Mouse (Mus musculus): ENCODE measurements around the gene Cpm.

Cpm gene

GRCm38 (mm10) chr10:117685849-117686591 is 56.7 kb downstream of the Cpm start:
- Histone ChIP-seq H3K27me3 (ENCODE audit: control insufficient read depth, insufficient read depth, low read length, poor library complexity, severe bottlenecking) (no peaks in the 10 kb centered on the region), H3K36me3 (ENCODE audit: control insufficient read depth, insufficient read depth, low read length, poor library complexity, severe bottlenecking) (peaks cover 34% of the 10 kb centered on the region)
- DNase-seq (ENCODE audit: low read depth, low spot score): no peak

- H3K36me3 ChIP-seq (ENCODE audit: control insufficient read depth, insufficient read depth, low read length, poor library complexity, severe bottlenecking): peaks cover 32% of the 10 kb centered on the region
- no peak for DNase-seq (ENCODE audit: low read depth, low spot score)
- no peaks in the 10 kb centered on the region for H3K27me3 ChIP-seq (ENCODE audit: control insufficient read depth, insufficient read depth, low read length, poor library complexity, severe bottlenecking)
Observed at GRCm38 (mm10) chr10:117687018-117687417, 57.7 kb downstream of the Cpm start.

GRCm38 (mm10) chr10:117687577-117687976 is 58.3 kb downstream of the Cpm start:
- no peak for DNase-seq (ENCODE audit: low read depth, low spot score)

GRCm38 (mm10) chr10:117688204-117689151 is 59.2 kb downstream of the Cpm start:
- DNase-seq (ENCODE audit: low read depth, low spot score): peak; percentile 62
- peaks cover 35% of the 10 kb centered on the region for H3K36me3 ChIP-seq (ENCODE audit: control insufficient read depth, insufficient read depth, low read length, poor library complexity, severe bottlenecking)

More at GRCm38 (mm10) chr10:117687577-117687976, 58.3 kb downstream of the Cpm start:
- no peaks in the 10 kb centered on the region for H3K27me3 ChIP-seq (ENCODE audit: control insufficient read depth, insufficient read depth, low read length, poor library complexity, severe bottlenecking)
- H3K36me3 ChIP-seq (ENCODE audit: control insufficient read depth, insufficient read depth, low read length, poor library complexity, severe bottlenecking): peaks cover 32% of the 10 kb centered on the region

GRCm38 (mm10) chr10:117689297-117690100 is 60.2 kb downstream of the Cpm start:
- no peak for DNase-seq (ENCODE audit: low read depth, low spot score)
- H3K27me3 ChIP-seq (ENCODE audit: control insufficient read depth, insufficient read depth, low read length, poor library complexity, severe bottlenecking): no peaks in the 10 kb centered on the region

More at GRCm38 (mm10) chr10:117688204-117689151, 59.2 kb downstream of the Cpm start:
- no peaks in the 10 kb centered on the region for H3K27me3 ChIP-seq (ENCODE audit: control insufficient read depth, insufficient read depth, low read length, poor library complexity, severe bottlenecking)

GRCm38 (mm10) chr10:117690101-117690352 is 60.7 kb downstream of the Cpm start:
- Histone ChIP-seq H3K27me3 (ENCODE audit: control insufficient read depth, insufficient read depth, low read length, poor library complexity, severe bottlenecking) (no peaks in the 10 kb centered on the region), H3K36me3 (ENCODE audit: control insufficient read depth, insufficient read depth, low read length, poor library complexity, severe bottlenecking) (peaks cover 28% of the 10 kb centered on the region)
- DNase-seq (ENCODE audit: low read depth, low spot score): no peak

More at GRCm38 (mm10) chr10:117689297-117690100, 60.2 kb downstream of the Cpm start:
- peaks cover 32% of the 10 kb centered on the region for H3K36me3 ChIP-seq (ENCODE audit: control insufficient read depth, insufficient read depth, low read length, poor library complexity, severe bottlenecking)

- H3K27me3 ChIP-seq (ENCODE audit: control insufficient read depth, insufficient read depth, low read length, poor library complexity, severe bottlenecking): no peaks in the 10 kb centered on the region
- peaks cover 27% of the 10 kb centered on the region for H3K36me3 ChIP-seq (ENCODE audit: control insufficient read depth, insufficient read depth, low read length, poor library complexity, severe bottlenecking)
- DNase-seq (ENCODE audit: low read depth, low spot score): no peak
Observed at GRCm38 (mm10) chr10:117690770-117691296, 61.5 kb downstream of the Cpm start.

- no peak for DNase-seq (ENCODE audit: low read depth, low spot score)
- H3K36me3 ChIP-seq (ENCODE audit: control insufficient read depth, insufficient read depth, low read length, poor library complexity, severe bottlenecking): peaks cover 26% of the 10 kb centered on the region
Observed at GRCm38 (mm10) chr10:117691389-117691968, 62.2 kb downstream of the Cpm start.

GRCm38 (mm10) chr10:117692173-117692572 is 62.9 kb downstream of the Cpm start:
- Histone ChIP-seq H3K36me3 (ENCODE audit: control insufficient read depth, insufficient read depth, low read length, poor library complexity, severe bottlenecking) (peaks cover 28% of the 10 kb centered on the region), H3K27me3 (ENCODE audit: control insufficient read depth, insufficient read depth, low read length, poor library complexity, severe bottlenecking) (no peaks in the 10 kb centered on the region)
- no peak for DNase-seq (ENCODE audit: low read depth, low spot score)

More at GRCm38 (mm10) chr10:117691389-117691968, 62.2 kb downstream of the Cpm start:
- no peaks in the 10 kb centered on the region for H3K27me3 ChIP-seq (ENCODE audit: control insufficient read depth, insufficient read depth, low read length, poor library complexity, severe bottlenecking)

- Histone ChIP-seq H3K27me3 (ENCODE audit: control insufficient read depth, insufficient read depth, low read length, poor library complexity, severe bottlenecking) (no peaks in the 10 kb centered on the region), H3K36me3 (ENCODE audit: control insufficient read depth, insufficient read depth, low read length, poor library complexity, severe bottlenecking) (peaks cover 28% of the 10 kb centered on the region)
- no peak for DNase-seq (ENCODE audit: low read depth, low spot score)
Observed at GRCm38 (mm10) chr10:117692953-117693352, 63.7 kb downstream of the Cpm start.

- no peak for DNase-seq (ENCODE audit: low read depth, low spot score)
- Histone ChIP-seq H3K36me3 (ENCODE audit: control insufficient read depth, insufficient read depth, low read length, poor library complexity, severe bottlenecking) (peaks cover 28% of the 10 kb centered on the region), H3K27me3 (ENCODE audit: control insufficient read depth, insufficient read depth, low read length, poor library complexity, severe bottlenecking) (no peaks in the 10 kb centered on the region)
Observed at GRCm38 (mm10) chr10:117694255-117694953, 65.1 kb downstream of the Cpm start.

GRCm38 (mm10) chr10:117695027-117695426 is 65.7 kb downstream of the Cpm start:
- no peak for DNase-seq (ENCODE audit: low read depth, low spot score)
- H3K36me3 ChIP-seq (ENCODE audit: control insufficient read depth, insufficient read depth, low read length, poor library complexity, severe bottlenecking): peaks cover 27% of the 10 kb centered on the region

GRCm38 (mm10) chr10:117695605-117696004 is 66.3 kb downstream of the Cpm start:
- Histone ChIP-seq H3K36me3 (ENCODE audit: control insufficient read depth, insufficient read depth, low read length, poor library complexity, severe bottlenecking) (peaks cover 21% of the 10 kb centered on the region), H3K27me3 (ENCODE audit: control insufficient read depth, insufficient read depth, low read length, poor library complexity, severe bottlenecking) (no peaks in the 10 kb centered on the region)
- no peak for DNase-seq (ENCODE audit: low read depth, low spot score)

More at GRCm38 (mm10) chr10:117695027-117695426, 65.7 kb downstream of the Cpm start:
- no peaks in the 10 kb centered on the region for H3K27me3 ChIP-seq (ENCODE audit: control insufficient read depth, insufficient read depth, low read length, poor library complexity, severe bottlenecking)

Measured in splenic B cell, adult 2 months (primary cell).